In genomic region chr15:51484207-51484606, GRCm38 (mm10) we compare ENCODE assay signal across 11 mouse cellular contexts.
DNase-seq lines count a peak whose midpoint lies in the region; ATAC-seq lines count a peak whose summit lies in the region.
"Had no signal": no experiment of that assay in that cellular context is flagged by ENCODE, and none has a peak within 500 bp of the region (broad histone marks: within the 10 kb centered on the region; RNA-seq: fewer than 3 reads in every experiment).

No protein-coding gene starts in this region.

- H3K4me3 ChIP-seq in forebrain, embryonic 14.5 days (ENCODE audit: low read depth, low read length): no peak overlapping the region
- H3K4me3 ChIP-seq in forebrain, embryonic 10.5 days: no peak overlapping the region
- H3K4me3 ChIP-seq in midbrain, embryonic 13.5 days (replicated peaks): no peak overlapping the region
- H3K4me3 ChIP-seq: forebrain, embryonic 12.5 days had no signal

- no peaks in the 10 kb centered on the region for H3K27me3 ChIP-seq in forebrain, embryonic 14.5 days (replicated peaks; ENCODE audit: control insufficient read depth, insufficient read depth, low read length)
- no peaks in the 10 kb centered on the region for H3K27me3 ChIP-seq in forebrain, embryonic 10.5 days (ENCODE audit: poor library complexity, severe bottlenecking)
- no peaks in the 10 kb centered on the region for H3K27me3 ChIP-seq in midbrain, embryonic 13.5 days
- H3K27me3 ChIP-seq: forebrain, embryonic 12.5 days had no signal

- no peaks in the 10 kb centered on the region for H3K4me1 ChIP-seq in forebrain, embryonic 14.5 days (ENCODE audit: control insufficient read depth, insufficient read depth, low read length)
- H3K4me1 ChIP-seq in forebrain, embryonic 10.5 days: no peaks in the 10 kb centered on the region
- no peaks in the 10 kb centered on the region for H3K4me1 ChIP-seq in midbrain, embryonic 13.5 days (replicated peaks)
- H3K4me1 ChIP-seq: forebrain, embryonic 12.5 days had no signal

- H3K36me3 ChIP-seq in forebrain, embryonic 14.5 days (ENCODE audit: control insufficient read depth, insufficient read depth, low read length): no peaks in the 10 kb centered on the region
- H3K36me3 ChIP-seq in forebrain, embryonic 10.5 days (replicated peaks): no peaks in the 10 kb centered on the region
- no peaks in the 10 kb centered on the region for H3K36me3 ChIP-seq in midbrain, embryonic 13.5 days
- H3K36me3 ChIP-seq: forebrain, embryonic 12.5 days had no signal

- peak; percentile 20 for DNase-seq in forebrain, embryonic 14.5 days (ENCODE audit: low spot score)
- no peak for DNase-seq in forebrain, embryonic 10.5 days (ENCODE audit: extremely low spot score, low spot score)
- DNase-seq in lung, postnatal 10 days: peak; percentile 4
- DNase-seq in lung, adult 18-20 months: no peak
- peak; percentile 73 for DNase-seq in kidney, adult 11 months
- DNase-seq in kidney, postnatal 36 days: peak; percentile 38 to 68
- DNase-seq in retina, embryonic 14.5 days (ENCODE audit: low spot score): no peak
- DNase-seq: lung, adult 2 months had no signal

- 73% methylated on average over 2 of the region's 2 CpGs for WGBS in forebrain, embryonic 14.5 days
- 85% methylated on average over 2 of the region's 2 CpGs for WGBS in forebrain, embryonic 10.5 days
- WGBS in midbrain, embryonic 13.5 days: 93% methylated on average over 2 of the region's 2 CpGs

- no peaks in the 10 kb centered on the region for H3K9me3 ChIP-seq in forebrain, embryonic 14.5 days (replicated peaks; ENCODE audit: control insufficient read depth, low read length)
- H3K9me3 ChIP-seq in forebrain, embryonic 10.5 days: no peaks in the 10 kb centered on the region
- H3K9me3 ChIP-seq in midbrain, embryonic 13.5 days: no peaks in the 10 kb centered on the region
- H3K9me3 ChIP-seq: forebrain, embryonic 12.5 days had no signal

- no peak overlapping the region for H3K4me2 ChIP-seq in forebrain, embryonic 14.5 days (ENCODE audit: low read length)
- H3K4me2 ChIP-seq in midbrain, embryonic 13.5 days (replicated peaks): no peak overlapping the region
- H3K4me2 ChIP-seq: forebrain, embryonic 12.5 days had no signal

- no peak overlapping the region for H3K9ac ChIP-seq in forebrain, embryonic 14.5 days (ENCODE audit: low read length)
- no peak overlapping the region for H3K9ac ChIP-seq in midbrain, embryonic 13.5 days (replicated peaks)
- H3K9ac ChIP-seq: forebrain, embryonic 12.5 days had no signal

- ATAC-seq in forebrain, embryonic 14.5 days: no peak; the same call in 1 of the 2 replicates
- no peak for ATAC-seq in midbrain, embryonic 13.5 days
- ATAC-seq: hindbrain, embryonic 16.5 days had no signal

- H3K27ac ChIP-seq in forebrain, embryonic 14.5 days (ENCODE audit: low read depth, low read length): no peak overlapping the region
- H3K27ac ChIP-seq in forebrain, embryonic 10.5 days: no peak overlapping the region
- no peak overlapping the region for H3K27ac ChIP-seq in midbrain, embryonic 13.5 days
- H3K27ac ChIP-seq: forebrain, embryonic 12.5 days had no signal

Comparison
In these comparisons a context has a peak if more than half of its experiments do, and no peak if none do; other contexts are left out.
1. DNase-seq: peak in forebrain, embryonic 14.5 days (single experiment), lung, postnatal 10 days (single experiment), kidney, adult 11 months (single experiment) and kidney, postnatal 36 days (2 of 2); none in forebrain, embryonic 10.5 days (single experiment), lung, adult 18-20 months (0 of 2) and retina, embryonic 14.5 days (single experiment).